Mouse (Mus musculus): Measurements from ENCODE around the gene Lin54.

Lin54 gene

DNA sequence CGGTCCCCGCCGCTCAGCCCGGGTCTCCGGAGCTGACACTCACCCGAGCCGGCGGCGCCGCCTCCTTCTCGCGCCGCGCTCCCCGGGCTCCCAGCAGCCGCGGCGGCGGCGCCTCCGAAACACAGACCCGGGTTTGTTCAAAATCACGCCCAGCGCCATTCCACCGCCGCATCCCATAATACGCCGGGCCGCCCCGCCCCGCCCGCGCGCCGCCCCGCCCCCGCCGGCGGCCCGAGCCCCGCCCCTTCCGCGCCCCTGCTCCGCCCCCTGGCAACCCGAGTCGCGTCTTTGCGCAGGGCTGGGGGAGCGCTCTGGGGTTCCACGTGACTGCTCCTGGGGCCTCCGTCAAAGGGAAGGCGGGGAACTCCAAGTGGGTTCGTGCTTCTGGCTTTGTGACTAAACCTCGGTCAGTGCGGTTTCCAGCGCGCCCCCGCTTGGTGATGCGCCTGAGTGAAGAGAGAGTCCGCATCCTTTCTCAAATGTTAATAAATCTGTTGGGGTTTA is at the start of gene Lin54:
TSS of gene Lin54 (minus strand) at position 182 of the 504 bp plus-strand sequence.
- DNase-seq (ENCODE audit: low read depth, low spot score): peak; percentile 66

DNA sequence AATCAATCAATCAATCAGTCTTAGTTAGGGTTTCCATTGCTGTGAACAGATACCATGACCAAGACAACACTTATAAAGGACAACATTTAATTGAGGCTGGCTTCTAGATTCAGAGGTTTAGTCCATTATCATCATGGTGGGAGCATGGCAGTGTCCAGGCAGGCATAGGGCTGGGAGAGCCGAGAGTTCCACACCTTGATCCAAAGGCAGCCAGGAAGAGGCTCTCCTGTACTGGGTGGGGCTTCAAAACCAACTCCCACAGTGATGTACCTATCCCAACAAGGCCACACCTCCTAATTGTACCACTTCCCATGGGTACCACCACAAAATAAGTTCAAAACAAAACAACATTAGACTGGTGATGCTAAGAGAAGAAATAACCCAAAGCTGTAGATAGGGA is 49.7 kb upstream of the Lin54 start:
- DNase-seq (ENCODE audit: low read depth, low spot score): no peak

DNA sequence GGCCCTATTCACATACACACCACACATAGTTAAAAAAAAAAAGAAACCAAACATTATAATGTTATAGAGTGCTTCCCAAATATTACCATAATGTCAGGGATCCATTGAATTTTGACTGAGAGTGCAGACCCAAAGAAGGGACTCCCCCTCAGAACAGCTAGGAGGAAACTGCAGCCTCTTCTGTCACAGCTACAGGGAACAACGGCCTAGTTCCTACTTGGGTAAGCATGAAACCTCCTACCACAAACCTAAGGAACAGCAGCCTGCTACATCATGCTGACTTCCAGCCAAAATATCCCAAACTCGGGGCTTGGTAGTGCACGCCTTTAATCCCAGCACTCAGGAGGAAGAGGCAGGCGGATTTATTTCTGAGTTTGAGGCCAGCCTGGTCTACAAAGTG is 48.9 kb upstream of the Lin54 start:
- DNase-seq (ENCODE audit: low read depth, low spot score): no peak

DNA sequence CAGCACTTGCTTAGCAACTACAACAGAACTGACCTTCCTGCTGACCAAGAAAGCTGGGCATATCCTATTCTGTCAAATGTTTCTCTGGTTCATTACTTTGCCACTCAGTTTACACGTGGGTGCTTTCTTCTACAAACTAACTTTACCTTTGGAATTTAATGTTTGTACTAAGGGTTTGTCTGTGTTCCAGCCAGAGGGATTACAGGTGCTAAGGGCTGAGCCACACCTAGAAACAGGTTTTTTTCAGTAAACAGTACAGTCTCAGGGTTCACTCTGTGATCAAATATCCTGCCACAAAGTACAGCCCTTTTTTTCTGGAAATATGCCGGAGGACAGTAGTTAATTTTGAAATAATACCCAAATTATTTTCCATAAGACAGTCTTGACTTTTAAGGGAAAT is 47.8 kb upstream of the Lin54 start:
- no peak for DNase-seq (ENCODE audit: low read depth, low spot score)

DNA sequence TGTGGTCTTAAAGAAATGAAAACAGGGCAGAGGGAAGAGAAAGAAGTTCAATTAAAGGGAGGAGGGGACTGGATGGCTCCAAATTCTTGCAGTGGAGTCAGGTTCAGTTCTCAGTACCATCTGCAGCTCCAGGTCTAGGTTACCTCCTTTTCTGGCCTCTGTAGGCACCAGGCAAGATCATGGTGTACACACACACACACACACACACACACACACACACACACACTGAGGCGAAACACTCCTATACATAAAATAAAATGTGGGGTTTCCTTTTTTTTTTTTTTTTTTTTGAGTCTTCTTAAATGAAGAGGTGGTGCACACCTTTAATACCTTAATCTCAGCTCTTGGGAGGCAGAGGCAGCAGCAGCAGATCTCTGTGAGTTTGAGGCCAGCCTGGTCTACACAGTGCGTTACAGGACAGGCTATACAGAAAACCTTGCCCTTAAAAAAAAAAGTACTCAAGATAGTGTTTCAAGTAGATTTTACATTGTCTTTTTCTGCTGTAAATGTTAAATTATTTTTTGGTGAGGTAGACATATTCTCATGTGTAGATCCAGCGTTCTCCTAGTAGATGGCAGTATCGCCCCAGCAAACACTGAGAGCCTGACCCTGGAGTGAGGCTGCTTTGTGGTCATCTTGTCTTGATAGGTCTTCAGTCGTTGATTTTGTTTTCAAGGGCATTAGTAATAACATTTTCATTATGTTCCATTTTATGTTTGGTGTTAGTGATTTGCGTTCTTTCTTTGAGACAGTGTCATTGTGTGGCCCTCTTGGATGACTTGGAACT is 46.0 kb upstream of the Lin54 start:
- DNase-seq (ENCODE audit: low read depth, low spot score): no peak

DNA sequence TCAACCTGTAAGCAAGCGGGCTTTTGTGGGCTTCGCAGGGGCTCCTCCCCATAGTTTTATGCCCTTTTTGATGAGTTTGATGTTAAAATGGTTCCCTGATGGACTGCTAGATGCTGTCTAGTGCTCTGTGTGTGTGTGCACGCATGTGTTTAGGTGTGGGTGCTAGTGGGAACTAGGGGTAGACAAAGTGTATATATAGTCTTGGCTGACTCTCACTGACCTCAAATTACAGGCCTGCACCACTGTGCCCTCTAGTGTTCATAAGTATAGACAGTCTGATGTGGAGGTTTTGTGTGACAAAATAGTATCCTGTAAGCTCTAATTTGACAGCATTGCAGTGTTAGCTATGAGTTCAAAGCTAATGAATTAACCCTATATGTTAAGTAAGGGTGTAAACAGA is 36.2 kb upstream of the Lin54 start:
- peak; percentile 8 for DNase-seq (ENCODE audit: low read depth, low spot score)

GRCm38 (mm10) chr5:100535826-100536225 is 35.4 kb upstream of the Lin54 start:
- no peak for DNase-seq (ENCODE audit: low read depth, low spot score)

DNA sequence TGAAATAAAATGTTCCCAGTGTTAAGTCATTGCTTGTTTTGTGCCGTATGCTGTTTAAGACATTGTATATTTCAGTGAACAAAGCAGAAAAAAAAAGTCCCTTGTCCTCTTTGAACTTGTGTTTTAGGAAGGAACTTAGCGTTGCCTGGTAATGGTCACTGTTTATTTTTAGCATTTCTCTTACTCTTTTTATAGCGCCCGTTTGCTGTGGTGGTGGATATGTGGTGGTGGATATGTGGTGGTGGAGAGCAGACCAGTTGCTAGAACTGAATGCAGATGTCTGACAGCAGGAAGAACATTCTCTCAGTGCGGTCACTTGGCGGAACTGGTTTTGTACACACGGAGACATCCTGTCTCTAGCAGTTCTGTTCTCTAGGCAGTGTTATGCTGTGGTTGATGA is 25.7 kb upstream of the Lin54 start:
- DNase-seq (ENCODE audit: low read depth, low spot score): no peak

GRCm38 (mm10) chr5:100525620-100526019 is 25.2 kb upstream of the Lin54 start:
- DNase-seq (ENCODE audit: low read depth, low spot score): no peak

GRCm38 (mm10) chr5:100524921-100525320 is 24.5 kb upstream of the Lin54 start:
- DNase-seq (ENCODE audit: low read depth, low spot score): no peak

- DNase-seq (ENCODE audit: low read depth, low spot score): no peak
Measured at GRCm38 (mm10) chr5:100523331-100523730, 22.9 kb upstream of the Lin54 start.

- no peak for DNase-seq (ENCODE audit: low read depth, low spot score)
Measured at GRCm38 (mm10) chr5:100520223-100520622, 19.8 kb upstream of the Lin54 start.

DNA sequence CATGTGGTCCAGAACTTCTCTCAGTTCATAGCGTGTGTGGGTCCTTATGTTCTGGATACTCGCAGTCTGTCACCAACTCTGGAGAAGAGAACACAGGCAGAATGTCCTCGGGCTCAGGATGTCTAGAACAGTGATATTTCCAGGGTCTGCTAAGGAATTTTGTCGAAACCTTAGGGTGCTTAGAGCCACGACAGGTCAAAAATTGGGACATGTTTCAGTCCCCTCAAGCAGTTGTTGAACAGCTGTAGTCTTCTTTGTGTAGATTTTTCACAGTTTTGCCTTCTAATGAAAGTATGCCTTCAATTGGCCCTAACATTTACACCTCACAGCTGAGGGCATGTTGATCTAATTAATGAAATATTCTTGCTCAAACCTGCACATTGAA is 18.6 kb upstream of the Lin54 start:
- no peak for DNase-seq (ENCODE audit: low read depth, low spot score)

DNA sequence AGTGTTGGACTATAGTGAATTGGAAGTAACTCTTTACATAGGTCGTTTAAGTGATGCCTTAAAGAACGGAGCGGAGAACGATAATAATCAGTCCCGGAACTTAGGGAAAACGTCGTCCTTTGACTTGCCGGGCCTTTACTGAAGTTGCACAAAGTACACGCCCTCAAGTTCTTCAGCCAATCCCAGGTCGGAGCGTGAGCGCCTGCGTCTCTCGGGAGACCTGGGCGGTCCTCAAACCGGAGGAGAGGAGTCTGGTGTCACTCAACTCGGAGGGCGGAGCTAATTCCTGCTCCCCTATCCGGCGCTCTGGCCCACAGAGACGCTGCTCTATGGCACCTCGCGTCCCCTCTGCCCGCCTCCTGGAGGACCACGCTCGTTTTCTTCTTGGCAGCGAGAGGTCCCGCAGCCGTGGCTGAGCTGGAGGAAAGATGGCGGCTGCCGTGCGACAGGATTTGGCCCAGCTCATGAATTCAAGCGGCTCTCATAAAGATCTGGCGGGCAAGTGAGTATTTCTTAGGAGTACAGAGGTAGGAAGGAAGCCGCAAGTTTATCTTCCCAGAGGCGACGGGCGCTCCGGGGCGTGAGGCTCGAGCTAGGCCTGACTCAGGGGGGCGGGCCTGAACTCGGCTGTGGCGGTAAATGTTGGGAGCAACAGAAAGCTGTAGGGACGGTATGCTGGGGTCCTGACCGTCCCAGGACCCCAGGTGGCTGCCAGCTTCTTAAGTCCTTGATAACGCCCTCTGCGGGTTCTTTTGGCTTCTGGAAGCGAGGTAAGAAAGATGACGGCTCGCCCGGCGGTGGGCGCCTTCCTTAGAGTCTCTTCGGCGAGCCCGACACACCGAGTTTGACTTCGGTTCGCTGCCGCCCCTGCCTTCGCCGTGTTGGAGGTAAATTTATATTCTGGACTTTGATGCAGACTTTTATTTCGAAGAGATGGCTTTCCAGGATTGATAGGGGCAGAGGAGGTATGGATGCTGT is 17.9 kb upstream of the Lin54 start, which contains the start of gene Cops4:
TSS of gene Cops4 (plus strand) at position 261 of the 978 bp plus-strand sequence.
- peak; percentile 99 for DNase-seq (ENCODE audit: low read depth, low spot score)

- DNase-seq (ENCODE audit: low read depth, low spot score): no peak
Measured at GRCm38 (mm10) chr5:100512576-100512975, 12.1 kb upstream of the Lin54 start.

DNA sequence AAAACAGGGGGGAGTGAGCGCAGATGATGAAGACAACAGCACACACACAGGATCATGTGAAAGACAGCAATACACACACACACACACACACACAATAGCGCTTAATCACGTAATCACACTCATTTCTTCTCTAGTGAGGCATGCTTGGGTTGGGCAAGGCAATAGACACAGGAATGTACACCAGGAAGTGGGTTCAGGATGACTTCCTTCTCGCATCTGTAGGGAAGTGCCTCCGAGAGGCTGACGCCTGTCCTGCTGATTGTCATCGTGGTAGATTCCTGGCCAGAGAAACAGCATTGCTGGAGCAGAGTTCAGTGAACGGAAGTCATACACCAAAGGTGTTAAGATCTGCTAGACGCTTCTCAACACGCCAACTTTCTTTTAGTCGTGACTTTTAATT is 8.8 kb upstream of the Lin54 start:
- DNase-seq (ENCODE audit: low read depth, low spot score): no peak

GRCm38 (mm10) chr5:100501267-100501666 is 828 bp upstream of the Lin54 start:
- DNase-seq (ENCODE audit: low read depth, low spot score): peak; percentile 40

GRCm38 (mm10) chr5:100499831-100500304 is 571 bp downstream of the Lin54 start:
- DNase-seq (ENCODE audit: low read depth, low spot score): peak; percentile 52

- DNase-seq (ENCODE audit: low read depth, low spot score): peak; percentile 25
Measured at GRCm38 (mm10) chr5:100499243-100499642, 1.2 kb downstream of the Lin54 start.

DNA sequence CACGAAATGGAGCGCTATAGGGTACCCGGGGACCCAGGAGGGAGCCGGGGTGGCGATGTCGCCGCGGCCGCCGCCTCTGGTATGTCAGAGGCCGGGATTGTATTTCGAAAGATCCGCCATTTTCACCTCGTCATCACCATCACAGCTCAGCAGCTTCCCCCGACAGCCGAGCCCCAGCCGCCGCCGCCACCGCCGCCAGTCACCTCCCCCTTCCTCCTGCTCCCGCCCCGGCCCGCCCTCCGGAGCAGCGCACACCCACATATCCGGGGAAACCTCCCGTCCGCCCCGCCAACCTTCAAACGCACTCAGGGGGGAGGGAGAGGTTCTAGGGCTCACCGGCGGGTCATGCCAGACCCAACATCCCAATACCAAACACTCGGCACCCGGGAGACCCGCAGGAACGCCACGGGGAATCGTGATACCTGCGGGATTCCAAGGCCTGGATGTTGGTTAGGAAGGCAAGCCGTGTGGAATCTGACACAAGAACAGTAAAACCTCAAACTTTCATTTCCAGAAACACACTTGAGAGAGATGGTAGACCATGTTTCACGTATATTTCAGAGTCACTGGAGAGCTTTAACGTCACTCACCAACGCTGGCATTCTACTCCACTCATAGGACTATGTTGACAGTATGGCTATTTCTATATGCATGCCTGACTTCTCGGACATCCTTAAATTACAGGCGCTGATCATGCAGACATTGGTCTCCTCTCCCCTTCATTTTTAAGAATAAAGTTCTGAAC is 1.8 kb downstream of the Lin54 start:
- DNase-seq (ENCODE audit: low read depth, low spot score): peak; percentile 77

GRCm38 (mm10) chr5:100491704-100492103 is 8.7 kb downstream of the Lin54 start:
- DNase-seq (ENCODE audit: low read depth, low spot score): no peak
